Mouse (Mus musculus): ENCODE measurements around the gene Schip1. TPM values are rescaled to one million over a fixed set of nuclear protein-coding genes. Genes with fewer than 3 reads are reported as not detected.

Schip1 gene
- polyA plus RNA-seq, 1 experiment from 2014 or later: 73.7 TPM

- 47% methylated on average over 6 of the region's 6 CpGs for WGBS
- H3K27ac ChIP-seq (replicated peaks in 1 of 2; ENCODE audit: control insufficient read depth in 1 of 2, insufficient read depth in 1 of 2, low read depth in 2 of 2, low read length in 2 of 2): peak overlapping the region in 1 of 2 experiments; percentile 99; a peak in 2 of 4 replicates
- no peak for ATAC-seq (ENCODE audit: insufficient number of reproducible peaks, insufficient read depth, low FRiP score, low read depth)
- peak overlapping the region; percentile 91 for H3K4me2 ChIP-seq (ENCODE audit: low read length)
- H3K9ac ChIP-seq (ENCODE audit: low read length): peak overlapping the region; percentile 61
- no peaks in the 10 kb centered on the region for H3K27me3 ChIP-seq (ENCODE audit: control insufficient read depth, insufficient read depth, low read length)
- H3K36me3 ChIP-seq (ENCODE audit: control insufficient read depth, insufficient read depth, low read length): peaks cover 6% of the 10 kb centered on the region; the same call in 1 of the 2 replicates
- peaks cover 16 to 49% of the 10 kb centered on the region in 2 experiments for H3K4me1 ChIP-seq (ENCODE audit: control insufficient read depth in 2 of 2, insufficient read depth in 2 of 2, low read length in 2 of 2)
- peak overlapping the region in 1 of 2 experiments; percentile 90; a peak in 3 of 4 replicates for H3K4me3 ChIP-seq (ENCODE audit: control insufficient read depth in 1 of 2, insufficient read depth in 1 of 2, low read depth in 1 of 2, low read length in 2 of 2)
- H3K9me3 ChIP-seq (ENCODE audit: control insufficient read depth, low read length): no peaks in the 10 kb centered on the region
These were observed 431.9 kb downstream of the Schip1 start for GRCm38 (mm10) chr3:68496513-68496912.

GRCm38 (mm10) chr3:68499532-68500152, 435.0 kb downstream of the Schip1 start:
- WGBS: 46% methylated on average over 6 of the region's 6 CpGs

GRCm38 (mm10) chr3:68504838-68505237, 440.2 kb downstream of the Schip1 start:
- peaks cover 25 to 46% of the 10 kb centered on the region in 2 experiments for H3K4me1 ChIP-seq (ENCODE audit: control insufficient read depth in 2 of 2, insufficient read depth in 2 of 2, low read length in 2 of 2)
- H3K27ac ChIP-seq (replicated peaks in 1 of 2; ENCODE audit: control insufficient read depth in 1 of 2, insufficient read depth in 1 of 2, low read depth in 2 of 2, low read length in 2 of 2): no peak overlapping the region
- H3K27me3 ChIP-seq (ENCODE audit: control insufficient read depth, insufficient read depth, low read length): no peaks in the 10 kb centered on the region
- H3K36me3 ChIP-seq (ENCODE audit: control insufficient read depth, insufficient read depth, low read length): peaks cover 8% of the 10 kb centered on the region
- H3K9me3 ChIP-seq (ENCODE audit: control insufficient read depth, low read length): no peaks in the 10 kb centered on the region
- H3K9ac ChIP-seq (ENCODE audit: low read length): no peak overlapping the region
- ATAC-seq (ENCODE audit: insufficient number of reproducible peaks, insufficient read depth, low FRiP score, low read depth): no peak
- 67% methylated on average over 3 of the region's 3 CpGs for WGBS
- no peak overlapping the region for H3K4me2 ChIP-seq (ENCODE audit: low read length)
- H3K4me3 ChIP-seq (ENCODE audit: control insufficient read depth in 1 of 2, insufficient read depth in 1 of 2, low read depth in 1 of 2, low read length in 2 of 2): no peak overlapping the region

More at GRCm38 (mm10) chr3:68499532-68500152, 435.0 kb downstream of the Schip1 start:
- Histone ChIP-seq H3K4me2 (ENCODE audit: low read length) (no peak overlapping the region), H3K27ac (replicated peaks in 1 of 2; ENCODE audit: control insufficient read depth in 1 of 2, insufficient read depth in 1 of 2, low read depth in 2 of 2, low read length in 2 of 2) (no peak overlapping the region), H3K9ac (ENCODE audit: low read length) (no peak overlapping the region), H3K27me3 (ENCODE audit: control insufficient read depth, insufficient read depth, low read length) (no peaks in the 10 kb centered on the region), H3K4me1 (ENCODE audit: control insufficient read depth in 2 of 2, insufficient read depth in 2 of 2, low read length in 2 of 2) (peaks cover 14 to 40% of the 10 kb centered on the region in 2 experiments), H3K36me3 (ENCODE audit: control insufficient read depth, insufficient read depth, low read length) (peaks cover 14% of the 10 kb centered on the region), H3K4me3 (ENCODE audit: control insufficient read depth in 1 of 2, insufficient read depth in 1 of 2, low read depth in 1 of 2, low read length in 2 of 2) (no peak overlapping the region), H3K9me3 (ENCODE audit: control insufficient read depth, low read length) (no peaks in the 10 kb centered on the region)
- ATAC-seq (ENCODE audit: insufficient number of reproducible peaks, insufficient read depth, low FRiP score, low read depth): no peak

GRCm38 (mm10) chr3:68506769-68507318, 442.2 kb downstream of the Schip1 start:
- Histone ChIP-seq H3K4me2 (ENCODE audit: low read length) (no peak overlapping the region), H3K4me3 (ENCODE audit: control insufficient read depth in 1 of 2, insufficient read depth in 1 of 2, low read depth in 1 of 2, low read length in 2 of 2) (no peak overlapping the region), H3K36me3 (ENCODE audit: control insufficient read depth, insufficient read depth, low read length) (peaks cover 8% of the 10 kb centered on the region), H3K27ac (replicated peaks in 1 of 2; ENCODE audit: control insufficient read depth in 1 of 2, insufficient read depth in 1 of 2, low read depth in 2 of 2, low read length in 2 of 2) (peak overlapping the region in 1 of 2 experiments; percentile 79; a peak in 2 of 4 replicates), H3K9ac (ENCODE audit: low read length) (no peak overlapping the region), H3K9me3 (ENCODE audit: control insufficient read depth, low read length) (no peaks in the 10 kb centered on the region), H3K27me3 (ENCODE audit: control insufficient read depth, insufficient read depth, low read length) (no peaks in the 10 kb centered on the region), H3K4me1 (ENCODE audit: control insufficient read depth in 2 of 2, insufficient read depth in 2 of 2, low read length in 2 of 2) (peaks cover 18 to 42% of the 10 kb centered on the region in 2 experiments)
- ATAC-seq (ENCODE audit: insufficient number of reproducible peaks, insufficient read depth, low FRiP score, low read depth): no peak
- 32% methylated on average over 7 of the region's 7 CpGs for WGBS

GRCm38 (mm10) chr3:68508629-68509028, 444.0 kb downstream of the Schip1 start:
- H3K9me3 ChIP-seq (ENCODE audit: control insufficient read depth, low read length): no peaks in the 10 kb centered on the region

GRCm38 (mm10) chr3:68510872-68511271, 446.3 kb downstream of the Schip1 start:
- Histone ChIP-seq H3K4me2 (ENCODE audit: low read length) (no peak overlapping the region), H3K27me3 (ENCODE audit: control insufficient read depth, insufficient read depth, low read length) (no peaks in the 10 kb centered on the region), H3K4me1 (ENCODE audit: control insufficient read depth in 2 of 2, insufficient read depth in 2 of 2, low read length in 2 of 2) (peaks cover 16 to 47% of the 10 kb centered on the region in 2 experiments), H3K9ac (ENCODE audit: low read length) (no peak overlapping the region), H3K27ac (replicated peaks in 1 of 2; ENCODE audit: control insufficient read depth in 1 of 2, insufficient read depth in 1 of 2, low read depth in 2 of 2, low read length in 2 of 2) (no peak overlapping the region), H3K4me3 (ENCODE audit: control insufficient read depth in 1 of 2, insufficient read depth in 1 of 2, low read depth in 1 of 2, low read length in 2 of 2) (no peak overlapping the region), H3K9me3 (ENCODE audit: control insufficient read depth, low read length) (no peaks in the 10 kb centered on the region), H3K36me3 (ENCODE audit: control insufficient read depth, insufficient read depth, low read length) (no peaks in the 10 kb centered on the region)
- WGBS: 52% methylated on average over 5 of the region's 5 CpGs
- no peak for ATAC-seq (ENCODE audit: insufficient number of reproducible peaks, insufficient read depth, low FRiP score, low read depth)

More at GRCm38 (mm10) chr3:68508629-68509028, 444.0 kb downstream of the Schip1 start:
- peak overlapping the region; percentile 19; the same call in 1 of the 2 replicates for H3K4me2 ChIP-seq (ENCODE audit: low read length)
- ATAC-seq (ENCODE audit: insufficient number of reproducible peaks, insufficient read depth, low FRiP score, low read depth): peak; percentile 72
- no peak overlapping the region for H3K4me3 ChIP-seq (ENCODE audit: control insufficient read depth in 1 of 2, insufficient read depth in 1 of 2, low read depth in 1 of 2, low read length in 2 of 2)
- WGBS: 4% methylated on average over 6 of the region's 6 CpGs
- no peaks in the 10 kb centered on the region for H3K27me3 ChIP-seq (ENCODE audit: control insufficient read depth, insufficient read depth, low read length)
- H3K36me3 ChIP-seq (ENCODE audit: control insufficient read depth, insufficient read depth, low read length): no peaks in the 10 kb centered on the region
- H3K4me1 ChIP-seq (ENCODE audit: control insufficient read depth in 2 of 2, insufficient read depth in 2 of 2, low read length in 2 of 2): peaks cover 18 to 42% of the 10 kb centered on the region in 2 experiments
- H3K27ac ChIP-seq (replicated peaks in 1 of 2; ENCODE audit: control insufficient read depth in 1 of 2, insufficient read depth in 1 of 2, low read depth in 2 of 2, low read length in 2 of 2): peak overlapping the region; percentile 79 to 82
- H3K9ac ChIP-seq (ENCODE audit: low read length): peak overlapping the region; percentile 22; the same call in 1 of the 2 replicates

GRCm38 (mm10) chr3:68511744-68512143, 447.1 kb downstream of the Schip1 start:
- Histone ChIP-seq H3K36me3 (ENCODE audit: control insufficient read depth, insufficient read depth, low read length) (no peaks in the 10 kb centered on the region), H3K9ac (ENCODE audit: low read length) (0 out of 2 replicates have a peak overlapping the region, but pooled peaks have one; percentile 11), H3K9me3 (ENCODE audit: control insufficient read depth, low read length) (no peaks in the 10 kb centered on the region), H3K4me2 (ENCODE audit: low read length) (no peak overlapping the region), H3K4me3 (ENCODE audit: control insufficient read depth in 1 of 2, insufficient read depth in 1 of 2, low read depth in 1 of 2, low read length in 2 of 2) (no peak overlapping the region), H3K4me1 (ENCODE audit: control insufficient read depth in 2 of 2, insufficient read depth in 2 of 2, low read length in 2 of 2) (peaks cover 16 to 51% of the 10 kb centered on the region in 2 experiments), H3K27ac (replicated peaks in 1 of 2; ENCODE audit: control insufficient read depth in 1 of 2, insufficient read depth in 1 of 2, low read depth in 2 of 2, low read length in 2 of 2) (no peak overlapping the region), H3K27me3 (ENCODE audit: control insufficient read depth, insufficient read depth, low read length) (no peaks in the 10 kb centered on the region)
- ATAC-seq (ENCODE audit: insufficient number of reproducible peaks, insufficient read depth, low FRiP score, low read depth): no peak
- 73% methylated on average over 4 of the region's 4 CpGs for WGBS
